Mouse (Mus musculus): ENCODE data around the gene Gfpt1. TPM values are rescaled to one million over a fixed set of nuclear protein-coding genes. Genes with fewer than 3 reads are reported as not detected.
"Not testable (repeated sequence)": the region's sequence is repeated elsewhere in the genome, so short reads cannot be mapped to it uniquely, and the experiment has no call there.

Gene Gfpt1
- polyA plus RNA-seq, 1 experiment = 17.3 TPM

GRCm38 (mm10) chr6:87090877-87091276 is 48.2 kb downstream of the Gfpt1 start:
- no peak for TF ChIP-seq POLR2A (IDR thresholded peaks at IDR 0.05; ENCODE audit: borderline replicate concordance, extremely low read depth, low read depth, low read length)
- no peak for TF ChIP-seq CTCF (IDR thresholded peaks at IDR 0.05; ENCODE audit: insufficient read depth, low read length)
- Histone ChIP-seq H3K4me1 (ENCODE audit: control insufficient read depth, insufficient read depth, low read length) (no peaks in the 10 kb centered on the region), H3K4me3 (replicated peaks; ENCODE audit: extremely low read depth, low read depth, low read length) (no peak overlapping the region)
- no peak for DNase-seq
- WGBS = 87% methylated on average over 3 of the region's 3 CpGs

- no peak for DNase-seq
- no peaks in the 10 kb centered on the region for H3K4me1 ChIP-seq (ENCODE audit: control insufficient read depth, insufficient read depth, low read length)
- H3K4me3 ChIP-seq (replicated peaks; ENCODE audit: extremely low read depth, low read depth, low read length) = no peak overlapping the region
- TF ChIP-seq POLR2A (IDR thresholded peaks at IDR 0.05; ENCODE audit: borderline replicate concordance, extremely low read depth, low read depth, low read length) (no peak), CTCF (IDR thresholded peaks at IDR 0.05; ENCODE audit: insufficient read depth, low read length) (no peak)
- WGBS = 79% methylated on average over 5 of the region's 5 CpGs
Observed at GRCm38 (mm10) chr6:87092476-87092875, 49.8 kb downstream of the Gfpt1 start.

DNA sequence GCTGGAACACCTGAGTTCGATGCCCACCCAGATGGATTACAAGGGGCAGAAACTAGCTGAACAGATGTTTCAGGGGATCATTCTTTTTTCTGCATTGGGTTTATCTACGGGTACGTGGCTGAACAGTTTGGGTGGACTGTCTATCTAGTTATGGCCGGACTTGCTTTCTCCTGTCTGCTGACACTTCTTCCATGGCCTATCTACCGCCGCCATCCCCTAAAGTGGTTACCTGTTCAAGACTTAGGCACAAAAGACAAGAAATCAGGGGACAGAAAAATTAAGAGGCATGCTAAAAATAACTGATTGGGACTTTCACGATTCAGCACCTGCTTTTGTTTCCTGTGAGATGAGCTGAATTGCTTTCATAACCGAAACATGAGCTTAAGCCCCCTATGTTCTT is 51.0 kb downstream of the Gfpt1 start:
- WGBS = 87% methylated on average over 8 of the region's 8 CpGs
- not testable (repeated sequence) for H3K4me1 ChIP-seq (ENCODE audit: control insufficient read depth, insufficient read depth, low read length); H3K4me3 ChIP-seq (replicated peaks; ENCODE audit: extremely low read depth, low read depth, low read length); DNase-seq

DNA sequence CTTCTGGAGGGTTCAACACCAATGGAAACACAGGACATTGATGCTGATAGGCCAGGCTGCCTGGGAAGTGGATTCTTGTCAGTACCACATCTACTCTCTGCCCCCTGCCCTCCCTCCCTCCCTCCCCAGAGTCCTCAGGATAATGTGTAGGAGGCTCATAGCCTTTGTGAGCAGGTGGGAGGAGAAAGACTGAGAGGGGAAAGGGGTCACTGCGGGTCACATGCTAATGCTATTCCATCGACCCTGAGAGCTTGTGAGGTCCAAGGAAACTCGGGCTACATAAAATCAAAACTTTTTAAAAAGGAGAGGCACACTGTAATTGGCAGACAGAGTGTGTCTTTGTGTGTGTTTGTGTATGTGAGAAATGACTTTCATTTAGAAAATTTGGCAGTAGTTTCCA is 56.6 kb downstream of the Gfpt1 start:
- no peak overlapping the region for H3K4me3 ChIP-seq (replicated peaks; ENCODE audit: extremely low read depth, low read depth, low read length)
- H3K4me1 ChIP-seq (ENCODE audit: control insufficient read depth, insufficient read depth, low read length) = peaks cover 6% of the 10 kb centered on the region
- WGBS = 37% methylated on average over 3 of the region's 3 CpGs
- TF ChIP-seq CTCF (IDR thresholded peaks at IDR 0.05; ENCODE audit: insufficient read depth, low read length) = no peak
- no peak for TF ChIP-seq POLR2A (IDR thresholded peaks at IDR 0.05; ENCODE audit: borderline replicate concordance, extremely low read depth, low read depth, low read length)
- DNase-seq = no peak

DNA sequence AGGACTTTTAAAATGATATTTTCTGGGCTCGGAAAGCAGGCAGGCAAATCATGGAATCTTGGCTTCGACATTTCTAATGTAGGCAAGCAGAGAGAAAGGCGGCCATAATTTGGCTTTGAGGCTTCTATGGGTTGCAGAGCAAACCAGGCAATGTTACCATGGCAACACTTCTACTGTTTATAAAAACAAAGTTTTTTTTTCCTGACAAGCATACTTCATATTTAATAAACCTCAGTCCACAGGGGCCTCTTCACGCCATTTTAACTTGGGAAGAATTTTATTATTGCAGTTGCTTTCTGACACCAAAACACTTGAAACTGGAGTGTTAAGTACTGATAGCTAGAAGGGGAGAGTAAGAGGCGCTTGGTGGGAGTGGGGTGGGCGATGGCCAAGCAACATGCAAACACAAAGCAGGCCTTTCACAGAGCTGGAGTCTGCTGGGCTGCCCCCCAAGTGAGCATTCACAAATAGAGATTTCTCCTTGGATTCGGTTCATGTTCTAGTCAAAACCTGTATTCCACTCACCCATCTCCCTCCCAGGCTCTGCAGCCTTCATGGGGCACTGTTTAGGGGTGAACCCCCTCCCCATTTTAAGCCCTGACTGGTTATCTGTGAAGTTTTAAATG is 57.1 kb downstream of the Gfpt1 start:
- Histone ChIP-seq H3K4me1 (ENCODE audit: control insufficient read depth, insufficient read depth, low read length) (peaks cover 6% of the 10 kb centered on the region), H3K4me3 (replicated peaks; ENCODE audit: extremely low read depth, low read depth, low read length) (no peak overlapping the region)
- DNase-seq = peak; percentile 29
- 47% methylated on average over 7 of the region's 7 CpGs for WGBS
- TF ChIP-seq POLR2A (IDR thresholded peaks at IDR 0.05; ENCODE audit: borderline replicate concordance, extremely low read depth, low read depth, low read length) (no peak), CTCF (IDR thresholded peaks at IDR 0.05; ENCODE audit: insufficient read depth, low read length) (no peak)

- 61% methylated on average over 9 of the region's 9 CpGs for WGBS
- Histone ChIP-seq H3K4me1 (ENCODE audit: control insufficient read depth, insufficient read depth, low read length) (peaks cover 6% of the 10 kb centered on the region), H3K4me3 (replicated peaks; ENCODE audit: extremely low read depth, low read depth, low read length) (no peak overlapping the region)
- no peak for TF ChIP-seq POLR2A (IDR thresholded peaks at IDR 0.05; ENCODE audit: borderline replicate concordance, extremely low read depth, low read depth, low read length)
- TF ChIP-seq CTCF (IDR thresholded peaks at IDR 0.05; ENCODE audit: insufficient read depth, low read length) = no peak
- peak; percentile 27 for DNase-seq
Observed at GRCm38 (mm10) chr6:87100297-87101020, 57.8 kb downstream of the Gfpt1 start.

GRCm38 (mm10) chr6:87101281-87101954 is 58.8 kb downstream of the Gfpt1 start:
- 11% methylated on average over 12 of the region's 12 CpGs for WGBS
- peak overlapping the region; percentile 49 for H3K4me3 ChIP-seq (replicated peaks; ENCODE audit: extremely low read depth, low read depth, low read length)
- peak; percentile 88 for DNase-seq

GRCm38 (mm10) chr6:87101955-87102353 is 59.3 kb downstream of the Gfpt1 start:
- H3K4me1 ChIP-seq (ENCODE audit: control insufficient read depth, insufficient read depth, low read length) = peaks cover 6% of the 10 kb centered on the region
- no peak for TF ChIP-seq POLR2A (IDR thresholded peaks at IDR 0.05; ENCODE audit: borderline replicate concordance, extremely low read depth, low read depth, low read length)
- TF ChIP-seq CTCF (IDR thresholded peaks at IDR 0.05; ENCODE audit: insufficient read depth, low read length) = no peak
- DNase-seq = peak; percentile 23
- no peak overlapping the region for H3K4me3 ChIP-seq (replicated peaks; ENCODE audit: extremely low read depth, low read depth, low read length)
- 25% methylated on average over 4 of the region's 4 CpGs for WGBS

More at GRCm38 (mm10) chr6:87101281-87101954, 58.8 kb downstream of the Gfpt1 start:
- peaks cover 6% of the 10 kb centered on the region for H3K4me1 ChIP-seq (ENCODE audit: control insufficient read depth, insufficient read depth, low read length)
- TF ChIP-seq CTCF (IDR thresholded peaks at IDR 0.05; ENCODE audit: insufficient read depth, low read length) = peak; percentile 90
- no peak for TF ChIP-seq POLR2A (IDR thresholded peaks at IDR 0.05; ENCODE audit: borderline replicate concordance, extremely low read depth, low read depth, low read length)

GRCm38 (mm10) chr6:87102421-87102911 is 59.8 kb downstream of the Gfpt1 start:
- Histone ChIP-seq H3K4me1 (ENCODE audit: control insufficient read depth, insufficient read depth, low read length) (peaks cover 6% of the 10 kb centered on the region), H3K4me3 (replicated peaks; ENCODE audit: extremely low read depth, low read depth, low read length) (no peak overlapping the region)
- 26% methylated on average over 7 of the region's 7 CpGs for WGBS
- DNase-seq = peak; percentile 19
- TF ChIP-seq POLR2A (IDR thresholded peaks at IDR 0.05; ENCODE audit: borderline replicate concordance, extremely low read depth, low read depth, low read length) (no peak), CTCF (IDR thresholded peaks at IDR 0.05; ENCODE audit: insufficient read depth, low read length) (no peak)
